Mouse (Mus musculus): Measurements from ENCODE around the gene Olfr1392.

DNA sequence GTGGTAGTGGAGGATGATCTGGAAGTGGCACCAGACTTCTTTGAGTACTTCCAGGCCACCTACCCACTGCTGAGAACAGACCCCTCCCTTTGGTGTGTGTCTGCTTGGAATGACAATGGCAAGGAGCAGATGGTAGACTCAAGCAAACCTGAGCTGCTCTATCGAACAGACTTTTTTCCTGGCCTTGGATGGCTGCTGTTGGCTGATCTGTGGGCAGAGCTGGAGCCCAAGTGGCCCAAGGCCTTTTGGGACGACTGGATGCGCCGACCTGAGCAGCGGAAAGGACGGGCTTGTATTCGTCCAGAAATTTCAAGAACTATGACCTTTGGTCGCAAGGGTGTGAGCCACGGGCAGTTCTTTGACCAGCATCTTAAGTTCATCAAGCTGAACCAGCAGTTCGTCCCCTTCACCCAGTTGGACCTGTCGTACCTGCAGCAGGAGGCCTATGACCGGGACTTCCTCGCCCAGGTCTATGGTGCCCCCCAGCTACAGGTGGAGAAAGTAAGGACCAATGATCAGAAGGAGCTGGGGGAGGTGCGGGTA lies 23.7 kb upstream of the Olfr1392 start:
- no peak for TF ChIP-seq CTCF (conservative IDR thresholded peaks at IDR 0.05; ENCODE audit: low read length)
- no peak for TF ChIP-seq NANOG (IDR thresholded peaks at IDR 0.05; ENCODE audit: borderline replicate concordance, low read length)

Measured in E14TG2a.4 (cell line).